Mouse (Mus musculus): ENCODE measurements around the gene Emc6.

GRCm38 (mm10) chr11:73160811-73161200 is 16.0 kb downstream of the Emc6 start:
- TF ChIP-seq EP300 (optimal IDR thresholded peaks at IDR 0.05) (no peak), CTCF (IDR thresholded peaks at IDR 0.05; ENCODE audit: low read depth) (no peak)
